Mouse (Mus musculus) forebrain, embryonic 14.5 days (tissue): ENCODE results near the gene Ttc22. TPM values are rescaled to one million over a fixed set of nuclear protein-coding genes. Genes with fewer than 3 reads are reported as not detected.

ENCODE experiments used
- ATAC-seq: fragments of 200-750 bp; cut with Nextera tagmentation; 2 replicates; pipeline ENCODE4 v1.8.0; 2017; ENCODE audit warnings: mild to moderate bottlenecking, moderate library complexity
- DNase-seq: peaks from one replicate; pipeline ENCODE4 v3.0.0-alpha.2; 2015; ENCODE audit warnings: low spot score
- H3K27ac ChIP-seq: fragments of 300-500 bp; sonication (generic); 2 replicates; pipeline ENCODE4 v1.5.1; 2014; ENCODE audit warnings: low read depth, mild to moderate bottlenecking, control low read depth, low read length, moderate library complexity
- H3K27me3 ChIP-seq: fragments of 300-500 bp; sonication (generic); replicated peaks from 2 replicates; pipeline ENCODE4 v1.6.1; 2014; ENCODE audit warnings: low read length, control low read depth, mixed read lengths; ENCODE audit not compliant: control insufficient read depth, insufficient read depth
- H3K36me3 ChIP-seq: fragments of 300-500 bp; sonication (generic); 2 replicates; pipeline ENCODE4 v1.6.1; 2014; ENCODE audit warnings: low read length, control low read depth; ENCODE audit not compliant: control insufficient read depth, insufficient read depth
- H3K4me1 ChIP-seq: fragments of 300-500 bp; sonication (generic); 2 replicates; pipeline ENCODE4 v1.6.1; 2014; ENCODE audit warnings: antibody characterized with exemption, low read length, control low read depth; ENCODE audit not compliant: control insufficient read depth, insufficient read depth
- H3K4me2 ChIP-seq: fragments of 300-500 bp; sonication (generic); 2 replicates; pipeline ENCODE4 v1.6.1; 2014; ENCODE audit warnings: mild to moderate bottlenecking, control low read depth, low read length
- H3K4me3 ChIP-seq: fragments of 300-500 bp; sonication (generic); 2 replicates; pipeline ENCODE4 v1.5.1; 2014; ENCODE audit warnings: low read depth, low read length, control low read depth
- H3K9ac ChIP-seq: fragments of 300-500 bp; sonication (generic); 2 replicates; pipeline ENCODE4 v1.6.1; 2014; ENCODE audit warnings: mild to moderate bottlenecking, low read length, control low read depth, moderate library complexity
- H3K9me3 ChIP-seq: fragments of 300-500 bp; sonication (generic); replicated peaks from 2 replicates; pipeline ENCODE4 v1.6.1; 2016; ENCODE audit warnings: low read length, control low read depth, mixed read lengths; ENCODE audit not compliant: control insufficient read depth
- WGBS: fragments of 180-500 bp; shearing (Covaris S2); extraction: QIAGEN DNeasy Blood & Tissue Kit; methylation state at CpG from one replicate; pipeline ENCODE4 v1.1.7; 2014; 5-methylcytosine and 5-hydroxymethylcytosine counted together
- polyA plus RNA-seq: library from polyadenylated mRNA; unstranded; fragments of >200 nt; fragmentation: Nextera tagmentation; extraction: Ambion mirVana; gene quantifications from 2 replicates; pipeline ENCODE4 v1.2.1, GENCODE M21; 2014

The Ttc22 gene
- polyA plus RNA-seq, 1 experiment from 2014 or later: 0.53 TPM

DNA sequence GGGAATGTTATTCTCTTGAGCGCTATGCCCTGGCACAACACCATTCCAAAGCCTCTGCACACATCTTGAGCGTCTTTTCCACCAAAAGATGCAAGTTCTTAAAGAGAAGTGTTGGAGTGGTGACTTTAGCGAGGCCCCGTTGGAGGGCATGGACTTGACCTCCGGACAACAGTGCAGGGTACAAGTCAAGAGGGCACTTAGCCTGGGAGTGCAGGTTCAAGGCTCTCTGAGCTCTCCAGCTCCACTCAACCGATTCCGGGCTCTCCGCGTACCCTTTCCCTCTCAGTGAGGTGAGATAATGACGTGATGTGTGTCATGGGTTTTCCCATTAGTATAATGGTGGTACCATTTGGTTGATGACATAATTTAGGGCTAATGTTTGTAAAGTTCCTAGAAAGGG lies 2.0 kb downstream of the Ttc22 start:
- DNase-seq (no peak), ATAC-seq (no peak)
- Histone ChIP-seq H3K27me3 (peaks cover 28% of the 10 kb centered on the region), H3K9me3 (no peaks in the 10 kb centered on the region), H3K27ac (no peak overlapping the region), H3K36me3 (no peaks in the 10 kb centered on the region), H3K9ac (no peak overlapping the region), H3K4me2 (no peak overlapping the region), H3K4me1 (no peaks in the 10 kb centered on the region; the same call in 1 of the 2 replicates), H3K4me3 (no peak overlapping the region)
- 91% methylated on average over 10 of the region's 10 CpGs for WGBS

DNA sequence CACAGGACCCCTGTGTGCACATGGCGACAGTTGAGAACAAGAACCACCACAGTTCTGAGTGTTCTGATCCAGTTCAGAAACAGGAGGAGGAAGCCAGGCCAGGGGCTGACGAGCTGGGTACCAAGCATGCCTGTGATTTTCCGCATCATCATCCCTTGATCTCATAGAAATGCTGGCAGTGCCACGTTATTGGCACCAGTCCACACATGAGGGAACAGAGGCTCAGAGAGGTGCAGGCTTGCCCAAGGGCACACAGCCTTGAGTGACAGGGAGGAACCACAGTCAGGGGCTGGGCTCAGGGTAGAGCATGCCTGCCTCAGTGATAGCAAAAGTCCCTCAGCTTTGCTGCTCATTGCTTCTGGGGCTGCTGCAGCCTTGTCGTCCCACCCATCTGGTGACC lies 5.6 kb downstream of the Ttc22 start:
- peaks cover 10% of the 10 kb centered on the region for H3K4me1 ChIP-seq
- WGBS: 68% methylated on average over 5 of the region's 5 CpGs
- no peak for ATAC-seq
- no peak overlapping the region for H3K4me3 ChIP-seq
- H3K9ac ChIP-seq: no peak overlapping the region
- no peak for DNase-seq
- no peak overlapping the region for H3K4me2 ChIP-seq
- H3K27me3 ChIP-seq: peaks cover 13% of the 10 kb centered on the region
- no peaks in the 10 kb centered on the region for H3K9me3 ChIP-seq
- H3K27ac ChIP-seq: no peak overlapping the region
- H3K36me3 ChIP-seq: no peaks in the 10 kb centered on the region

DNA sequence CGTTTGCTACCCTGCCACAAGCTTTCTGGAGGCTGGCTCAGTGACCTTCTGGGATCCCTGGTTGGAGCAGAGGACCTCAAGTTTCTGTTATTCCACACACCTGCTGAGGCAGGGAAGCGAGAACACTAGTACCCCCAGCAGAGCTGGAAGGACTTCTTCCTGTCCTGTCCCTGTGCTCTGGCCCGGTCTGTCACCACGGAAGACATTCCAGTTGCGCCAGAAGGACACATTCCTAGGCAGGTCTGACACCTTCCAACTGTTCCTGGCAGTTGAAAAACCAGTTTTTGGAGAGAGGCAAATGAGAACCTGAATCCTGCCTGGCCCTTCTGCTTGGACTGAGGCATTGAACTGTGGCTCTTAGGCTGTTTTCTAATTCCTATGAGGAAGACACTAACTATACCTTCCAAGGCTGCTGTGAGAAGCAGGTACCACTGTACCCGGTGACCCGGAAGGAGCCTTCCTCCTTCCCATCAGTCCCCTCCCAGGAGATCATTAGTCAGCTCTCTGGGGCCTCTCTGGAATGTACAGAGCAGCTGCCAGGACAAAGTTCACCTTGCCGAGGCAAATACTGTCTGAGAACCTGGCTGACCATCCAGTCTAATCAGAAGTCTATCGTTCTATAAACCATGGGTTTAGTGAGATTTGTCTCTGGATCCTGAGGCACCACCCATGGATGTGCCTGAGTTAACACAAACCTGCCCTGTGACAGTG lies 6.6 kb downstream of the Ttc22 start:
- no peaks in the 10 kb centered on the region for H3K36me3 ChIP-seq
- no peak overlapping the region for H3K27ac ChIP-seq
- DNase-seq (no peak), ATAC-seq (no peak)
- H3K4me2 ChIP-seq: no peak overlapping the region
- no peak overlapping the region for H3K9ac ChIP-seq
- no peaks in the 10 kb centered on the region for H3K9me3 ChIP-seq
- H3K4me1 ChIP-seq: peaks cover 11% of the 10 kb centered on the region
- 59% methylated on average over 9 of the region's 9 CpGs for WGBS
- H3K27me3 ChIP-seq: peaks cover 3% of the 10 kb centered on the region; the same call in 1 of the 2 replicates
- no peak overlapping the region for H3K4me3 ChIP-seq

DNA sequence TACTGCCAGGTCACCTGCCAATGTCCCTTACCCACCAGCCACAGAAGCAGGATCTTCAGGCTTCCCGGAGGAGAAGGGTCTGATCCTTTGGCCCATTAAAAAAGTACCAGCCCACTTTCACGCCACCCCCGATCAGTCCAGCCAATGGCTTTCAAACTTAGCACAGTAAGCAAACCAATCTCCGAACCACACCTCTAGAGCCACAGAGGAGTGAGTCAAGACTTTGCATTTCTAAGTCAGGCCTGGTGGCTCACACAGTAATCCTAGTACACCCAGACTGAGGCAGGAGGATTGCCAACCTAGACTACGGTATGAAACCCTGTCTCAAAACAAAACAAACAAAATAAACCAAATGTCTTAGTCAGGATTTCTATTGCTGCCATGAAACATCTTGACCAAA lies 7.1 kb downstream of the Ttc22 start:
- WGBS: 74% methylated on average over 5 of the region's 5 CpGs
- no peak overlapping the region for H3K4me3 ChIP-seq
- ATAC-seq (no peak), DNase-seq (no peak)
- H3K4me2 ChIP-seq: no peak overlapping the region
- no peaks in the 10 kb centered on the region for H3K36me3 ChIP-seq
- peaks cover 13% of the 10 kb centered on the region for H3K4me1 ChIP-seq
- no peak overlapping the region for H3K27ac ChIP-seq
- H3K9ac ChIP-seq: no peak overlapping the region
- no peaks in the 10 kb centered on the region for H3K9me3 ChIP-seq
- no peaks in the 10 kb centered on the region; the same call in 1 of the 2 replicates for H3K27me3 ChIP-seq

DNA sequence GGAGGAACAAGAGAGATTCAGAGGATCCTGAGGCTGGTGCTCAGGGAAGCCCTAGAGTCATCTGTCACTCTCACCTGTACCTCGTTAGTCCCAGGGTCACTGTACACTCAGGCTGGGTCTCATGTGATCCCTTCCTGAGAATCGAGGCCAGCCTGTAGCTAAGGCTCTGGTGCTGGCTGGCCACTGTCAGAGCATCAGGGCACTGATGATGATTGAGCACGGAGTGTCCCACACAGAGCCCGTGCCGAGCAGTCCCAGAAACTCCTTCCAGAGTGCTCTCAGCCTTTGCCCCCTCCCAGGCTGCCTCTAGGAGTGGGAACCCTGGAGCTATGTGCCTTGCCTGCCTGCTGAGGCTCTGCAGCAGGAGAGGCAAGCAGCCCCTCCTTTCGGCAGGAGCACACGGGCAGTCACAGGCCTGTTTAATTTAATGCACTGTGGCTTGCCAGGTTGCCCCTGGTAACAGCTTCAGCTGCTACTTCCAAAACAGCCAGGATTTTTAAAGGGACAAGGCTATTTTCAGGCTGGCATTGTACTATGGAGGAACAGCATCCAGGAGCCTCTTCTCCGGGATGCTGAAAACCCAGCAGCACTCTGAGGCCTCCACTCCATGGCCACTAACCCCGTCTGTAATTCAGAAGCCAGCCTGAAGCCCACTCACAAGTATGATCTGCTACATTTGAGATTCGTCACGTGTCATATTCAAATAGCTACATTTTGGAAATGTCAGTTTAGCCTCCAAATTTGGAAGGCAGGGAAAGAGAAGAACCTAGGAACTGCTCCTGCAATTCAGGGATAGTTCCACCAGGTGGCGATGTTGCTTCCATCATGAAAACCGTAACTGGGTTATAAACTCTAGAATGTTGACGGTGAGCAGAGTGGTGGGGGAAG lies 8.3 kb downstream of the Ttc22 start:
- Histone ChIP-seq H3K4me1 (peaks cover 13% of the 10 kb centered on the region), H3K27ac (peak overlapping the region; percentile 35; the same call in 1 of the 2 replicates)

DNA sequence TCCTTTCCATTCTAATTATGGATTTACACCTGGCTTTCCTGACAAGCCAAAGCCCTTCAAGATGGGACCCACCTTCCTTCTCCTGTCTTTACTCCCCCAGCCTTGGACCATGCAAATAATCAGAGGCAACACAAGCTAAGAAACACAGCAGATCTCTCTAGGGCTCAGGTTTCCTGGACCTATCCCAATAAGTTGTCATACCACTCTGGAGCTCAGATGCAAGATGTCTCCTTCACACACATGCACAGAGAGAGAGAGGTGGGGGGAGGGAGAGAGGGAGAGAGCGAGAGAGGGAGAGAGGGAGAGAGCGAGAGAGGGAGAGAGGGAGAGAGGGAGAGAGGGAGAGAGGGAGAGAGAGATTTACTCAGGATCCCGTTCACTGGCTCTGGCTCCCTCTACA lies 10.1 kb downstream of the Ttc22 start:
- Histone ChIP-seq H3K27ac (peak overlapping the region; percentile 5; the same call in 1 of the 2 replicates), H3K4me2 (no peak overlapping the region), H3K27me3 (no peaks in the 10 kb centered on the region), H3K36me3 (no peaks in the 10 kb centered on the region), H3K4me1 (peaks cover 13% of the 10 kb centered on the region), H3K9ac (no peak overlapping the region), H3K4me3 (no peak overlapping the region), H3K9me3 (no peaks in the 10 kb centered on the region)
- 29% methylated on average over 1 of the region's 3 CpGs for WGBS
- ATAC-seq (no peak), DNase-seq (peak; percentile 39)

More for the DNA sequence above, 8.3 kb downstream of the Ttc22 start:
- Histone ChIP-seq H3K36me3 (no peaks in the 10 kb centered on the region), H3K9me3 (no peaks in the 10 kb centered on the region), H3K9ac (peak overlapping the region; percentile 4; the same call in 1 of the 2 replicates), H3K4me3 (no peak overlapping the region), H3K4me2 (no peak overlapping the region), H3K27me3 (no peaks in the 10 kb centered on the region)
- 27% methylated on average over 14 of the region's 14 CpGs for WGBS
- peak; percentile 90 for DNase-seq
- ATAC-seq: peak; percentile 89

DNA sequence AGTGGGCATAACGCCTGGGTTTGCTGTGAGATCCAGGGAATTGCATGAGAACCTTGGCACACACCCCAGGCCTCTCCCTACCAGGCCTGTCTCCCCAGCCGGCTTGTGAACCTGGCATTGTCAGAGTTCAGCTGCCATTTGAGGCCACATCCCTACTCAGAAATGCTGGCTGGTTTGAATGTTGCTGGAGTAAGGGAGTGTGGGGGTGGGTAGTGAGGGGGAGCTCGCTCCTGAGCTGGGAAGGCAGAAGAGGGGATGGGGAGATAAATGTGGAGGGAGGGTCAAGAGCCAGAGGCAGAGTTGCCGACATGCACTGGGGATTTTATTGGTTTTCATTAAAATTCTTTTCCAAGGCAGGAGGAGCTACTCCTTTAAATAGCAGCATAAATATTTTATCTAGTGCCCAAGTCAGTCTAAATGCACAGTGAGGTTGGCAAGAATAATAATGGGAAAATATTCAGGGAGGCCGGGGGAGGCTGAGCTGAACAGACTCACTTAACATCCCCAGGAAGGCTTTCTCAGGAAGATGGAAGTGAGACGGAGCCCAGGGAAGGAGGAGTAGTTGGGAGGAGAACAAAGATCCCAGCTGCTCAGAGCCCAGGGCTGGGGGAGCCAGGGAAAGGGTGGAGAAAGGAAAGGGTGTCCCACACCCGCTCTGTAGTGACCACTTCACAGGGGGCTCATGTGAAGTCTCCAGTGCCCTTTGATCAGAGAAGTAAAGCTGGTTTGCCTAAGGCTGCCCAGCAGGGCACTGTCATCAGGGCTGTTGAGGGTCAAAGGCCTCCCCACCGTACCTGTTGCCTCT lies 11.3 kb downstream of the Ttc22 start:
- Histone ChIP-seq H3K9me3 (no peaks in the 10 kb centered on the region), H3K36me3 (no peaks in the 10 kb centered on the region), H3K27me3 (no peaks in the 10 kb centered on the region), H3K4me1 (peaks cover 13% of the 10 kb centered on the region), H3K9ac (no peak overlapping the region), H3K4me2 (no peak overlapping the region), H3K27ac (peak overlapping the region; percentile 21; the same call in 1 of the 2 replicates), H3K4me3 (no peak overlapping the region)
- ATAC-seq (no peak), DNase-seq (no peak)
- WGBS: 41% methylated on average over 8 of the region's 8 CpGs

DNA sequence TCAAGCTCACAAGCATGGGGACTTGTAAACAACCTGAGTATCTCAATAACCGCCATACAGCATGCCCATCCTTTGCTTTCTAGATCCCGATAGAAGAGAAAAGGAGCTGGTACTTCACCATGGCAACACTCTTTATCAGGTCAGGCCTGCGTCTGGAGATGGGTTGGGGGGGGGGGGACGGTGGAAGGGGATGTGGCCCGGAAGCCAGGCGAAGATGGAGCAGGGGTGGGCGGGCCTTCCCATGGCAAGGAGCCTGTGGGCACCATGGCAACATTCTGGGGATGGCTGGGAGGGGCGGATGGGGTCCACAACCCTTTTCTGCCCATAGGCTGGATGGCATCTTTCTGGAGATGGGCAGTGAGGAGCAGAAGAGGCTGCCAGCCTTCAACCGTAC lies 11.9 kb downstream of the Ttc22 start:
- no peaks in the 10 kb centered on the region for H3K36me3 ChIP-seq
- no peak overlapping the region for H3K4me3 ChIP-seq
- no peak overlapping the region for H3K4me2 ChIP-seq
- H3K27me3 ChIP-seq: no peaks in the 10 kb centered on the region
- no peak overlapping the region for H3K27ac ChIP-seq
- DNase-seq: no peak
- H3K9ac ChIP-seq: no peak overlapping the region
- peaks cover 13% of the 10 kb centered on the region for H3K4me1 ChIP-seq
- no peak for ATAC-seq
- no peaks in the 10 kb centered on the region for H3K9me3 ChIP-seq
- 63% methylated on average over 9 of the region's 9 CpGs for WGBS
